Mouse (Mus musculus) forebrain, postnatal 0 days (tissue): ENCODE measurements at regions not wholly inside any gene's neighbourhood (a gene's known extent, or its start where the extent isn't known, plus 50 kb on each side); places are given as distances from the start of the nearest gene placed in this dataset.
"Not testable (repeated sequence)": the region's sequence is repeated elsewhere in the genome, so short reads cannot be mapped to it uniquely, and the experiment has no call there.

Experiments
- ATAC-seq: fragments of 200-750 bp; cut with Nextera tagmentation; 2 replicates; pipeline ENCODE4 v1.8.0; 2017; ENCODE audit warnings: mild to moderate bottlenecking, moderate library complexity
- DNase-seq: peaks from one replicate; pipeline ENCODE4 v3.0.0-alpha.2; 2015
- H3K27ac ChIP-seq: fragments of 300-500 bp; sonication (generic); 2 replicates; pipeline ENCODE4 v1.5.1; 2014; ENCODE audit warnings: low read depth, mild to moderate bottlenecking, antibody characterized with exemption, low read length, moderate library complexity, mixed read lengths
- H3K27me3 ChIP-seq: fragments of 300-500 bp; sonication (generic); 2 replicates; pipeline ENCODE4 v1.6.1; 2014; ENCODE audit warnings: mild to moderate bottlenecking, low read length, mixed read lengths; ENCODE audit not compliant: insufficient read depth
- H3K36me3 ChIP-seq: fragments of 300-500 bp; sonication (generic); 2 replicates; pipeline ENCODE4 v1.6.1; 2014; ENCODE audit warnings: mild to moderate bottlenecking, moderate library complexity; ENCODE audit not compliant: insufficient read depth
- H3K4me1 ChIP-seq: fragments of 300-500 bp; sonication (generic); 2 replicates; pipeline ENCODE4 v1.6.1; 2014; ENCODE audit warnings: antibody characterized with exemption; ENCODE audit not compliant: insufficient read depth
- H3K4me2 ChIP-seq: fragments of 300-500 bp; sonication (generic); 2 replicates; pipeline ENCODE4 v1.6.1; 2014; ENCODE audit warnings: low read depth, mild to moderate bottlenecking, moderate library complexity
- H3K4me3 ChIP-seq: fragments of 300-500 bp; sonication (generic); 2 replicates; pipeline ENCODE4 v1.5.1; 2014; ENCODE audit warnings: low read depth, low read length, mixed read lengths
- H3K9ac ChIP-seq: fragments of 300-500 bp; sonication (generic); 2 replicates; pipeline ENCODE4 v1.6.1; 2014; ENCODE audit warnings: mild to moderate bottlenecking
- H3K9me3 ChIP-seq: fragments of 300-500 bp; sonication (generic); 2 replicates; pipeline ENCODE4 v1.6.1; 2016; ENCODE audit warnings: low read length
- CTCF ChIP-seq: sonication (generic); IDR thresholded peaks from 2 replicates; pipeline ENCODE4 v1.5.1; 2016; ENCODE audit warnings: antibody characterized with exemption, control low read depth, low read depth
- WGBS: fragments of 180-500 bp; shearing (Covaris S2); extraction: QIAGEN DNeasy Blood & Tissue Kit; methylation state at CpG from one replicate; pipeline ENCODE4 v1.1.7; 2014; 5-methylcytosine and 5-hydroxymethylcytosine counted together

- Histone ChIP-seq H3K36me3 (no peaks in the 10 kb centered on the region), H3K27me3 (no peaks in the 10 kb centered on the region), H3K9ac (no peak overlapping the region), H3K27ac (no peak overlapping the region), H3K4me3 (no peak overlapping the region), H3K4me2 (no peak overlapping the region), H3K9me3 (no peaks in the 10 kb centered on the region), H3K4me1 (no peaks in the 10 kb centered on the region)
- no peak for DNase-seq
- WGBS = 94% methylated on average over 2 of the region's 2 CpGs
- TF ChIP-seq CTCF = no peak
- ATAC-seq = no peak
Measured at GRCm38 (mm10) chr2:17896036-17896435, 100.7 kb downstream of the H2al2a start.

- not testable (repeated sequence) for H3K27me3 ChIP-seq, H3K4me1 ChIP-seq, DNase-seq, H3K36me3 ChIP-seq, H3K27ac ChIP-seq, ATAC-seq, H3K4me2 ChIP-seq, H3K9me3 ChIP-seq, H3K4me3 ChIP-seq, H3K9ac ChIP-seq
- WGBS = 95% methylated on average over 7 of the region's 7 CpGs
Measured at GRCm38 (mm10) chr2:17892661-17893060, 104.1 kb downstream of the H2al2a start.

GRCm38 (mm10) chr2:17887699-17888098 is 109.1 kb downstream of the H2al2a start:
- TF ChIP-seq CTCF = no peak

DNA sequence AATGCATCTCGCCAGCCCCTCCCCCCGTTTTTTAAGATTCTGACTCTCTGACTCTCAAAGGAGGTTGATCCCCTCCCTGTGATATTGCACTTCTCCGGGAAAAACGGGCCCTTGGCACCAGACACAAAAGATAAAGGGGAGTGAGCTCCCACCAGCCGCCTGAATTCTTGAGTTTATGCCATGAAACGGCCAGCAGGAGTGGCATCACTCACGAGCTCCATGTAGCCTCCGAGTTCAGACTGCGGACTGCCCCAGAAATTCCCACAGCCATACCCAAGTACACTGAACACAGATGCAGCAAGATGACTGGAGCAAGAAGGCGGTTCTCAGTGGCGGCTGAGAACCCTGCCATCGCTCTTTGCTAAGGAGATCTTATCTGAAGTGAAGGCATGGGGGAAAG is 114.4 kb downstream of the H2al2a start:
- no peak for TF ChIP-seq CTCF
- no peak overlapping the region for H3K27ac ChIP-seq
- WGBS = 67% methylated on average over 12 of the region's 12 CpGs
- no peak overlapping the region for H3K4me2 ChIP-seq
- H3K9me3 ChIP-seq = no peaks in the 10 kb centered on the region
- no peak overlapping the region for H3K4me3 ChIP-seq
- no peak for DNase-seq
- no peaks in the 10 kb centered on the region for H3K36me3 ChIP-seq
- H3K27me3 ChIP-seq = no peaks in the 10 kb centered on the region
- H3K4me1 ChIP-seq = no peaks in the 10 kb centered on the region
- no peak overlapping the region for H3K9ac ChIP-seq
- ATAC-seq = no peak

More at GRCm38 (mm10) chr2:17887699-17888098, 109.1 kb downstream of the H2al2a start:
- WGBS = 32% methylated on average over 3 of the region's 3 CpGs
- Histone ChIP-seq H3K36me3 (no peaks in the 10 kb centered on the region), H3K27me3 (no peaks in the 10 kb centered on the region), H3K4me2 (no peak overlapping the region), H3K9me3 (no peaks in the 10 kb centered on the region), H3K4me3 (no peak overlapping the region), H3K27ac (no peak overlapping the region), H3K9ac (no peak overlapping the region), H3K4me1 (no peaks in the 10 kb centered on the region)
- no peak for DNase-seq
- no peak for ATAC-seq

GRCm38 (mm10) chr2:17880800-17881717 is 115.7 kb downstream of the H2al2a start:
- H3K4me2 ChIP-seq = no peak overlapping the region
- H3K27me3 ChIP-seq = no peaks in the 10 kb centered on the region
- ATAC-seq = peak; percentile 62; the same call in 1 of the 2 replicates
- no peaks in the 10 kb centered on the region for H3K36me3 ChIP-seq
- no peaks in the 10 kb centered on the region for H3K4me1 ChIP-seq
- TF ChIP-seq CTCF = no peak
- WGBS = 16% methylated on average over 11 of the region's 11 CpGs
- H3K9ac ChIP-seq = no peak overlapping the region
- H3K9me3 ChIP-seq = no peaks in the 10 kb centered on the region
- no peak overlapping the region for H3K27ac ChIP-seq
- no peak overlapping the region for H3K4me3 ChIP-seq
- DNase-seq = peak; percentile 34

DNA sequence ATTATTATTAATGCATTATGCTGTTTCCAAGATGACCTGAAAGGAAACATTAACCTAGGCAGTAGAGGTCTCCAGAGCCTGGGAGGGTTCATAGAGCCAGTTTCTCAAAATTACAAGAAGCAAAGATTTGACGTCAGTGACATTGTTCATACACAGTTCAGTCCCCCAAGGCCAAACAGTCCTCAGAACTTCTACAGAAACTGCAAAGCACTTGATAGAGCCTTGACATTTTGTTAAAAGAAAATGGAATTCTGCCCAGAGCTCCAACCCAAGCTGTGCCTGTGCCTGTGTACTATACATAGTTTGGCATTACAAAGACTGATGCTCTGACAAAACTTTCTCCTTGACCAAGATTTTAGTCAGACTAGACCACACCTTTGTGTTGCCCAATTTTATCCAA is 118.9 kb downstream of the H2al2a start:
- WGBS = 71% methylated on average over 1 of the region's 1 CpGs
- Histone ChIP-seq H3K27ac (no peak overlapping the region), H3K36me3 (no peaks in the 10 kb centered on the region), H3K4me2 (no peak overlapping the region), H3K4me1 (no peaks in the 10 kb centered on the region), H3K9me3 (no peaks in the 10 kb centered on the region), H3K27me3 (no peaks in the 10 kb centered on the region), H3K4me3 (no peak overlapping the region), H3K9ac (no peak overlapping the region)
- ATAC-seq (no peak), DNase-seq (no peak)
- TF ChIP-seq CTCF = no peak

- DNase-seq (no peak), ATAC-seq (no peak)
- 87% methylated on average over 3 of the region's 3 CpGs for WGBS
- Histone ChIP-seq H3K27me3 (no peaks in the 10 kb centered on the region), H3K4me2 (no peak overlapping the region), H3K27ac (no peak overlapping the region), H3K9me3 (no peaks in the 10 kb centered on the region), H3K9ac (no peak overlapping the region), H3K4me1 (no peaks in the 10 kb centered on the region), H3K36me3 (no peaks in the 10 kb centered on the region), H3K4me3 (no peak overlapping the region)
- TF ChIP-seq CTCF = no peak
Measured at GRCm38 (mm10) chr2:17876942-17877341, 119.8 kb downstream of the H2al2a start.
